In the genomic region with DNA sequence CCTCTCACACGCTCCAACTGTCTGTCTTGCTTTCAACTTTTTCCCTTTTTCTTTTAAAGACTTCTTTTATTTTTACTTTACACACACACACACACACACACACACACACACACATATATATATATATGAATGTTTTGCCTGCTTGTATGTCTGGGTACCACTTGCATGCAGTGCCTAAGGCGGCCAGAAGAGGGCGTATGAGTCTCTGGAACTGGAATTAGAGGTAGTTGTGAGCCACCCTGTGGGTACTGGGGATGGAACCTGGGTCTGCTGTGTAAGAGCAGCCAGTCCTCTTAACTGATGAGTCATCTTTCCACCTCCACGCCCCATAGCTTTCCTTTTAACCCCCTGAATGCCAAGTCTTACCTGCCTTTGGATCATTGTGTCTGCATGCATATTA, we compare ENCODE assay signal across 10 mouse cellular contexts. TPM values are rescaled to one million over a fixed set of nuclear protein-coding genes. Genes with fewer than 3 reads are reported as not detected.
DNase-seq lines count a peak whose midpoint lies in the region; TF ChIP-seq lines count a peak whose summit lies in the region.
"Had no signal": no experiment of that assay in that cellular context is flagged by ENCODE, and none has a peak within 500 bp of the region (broad histone marks: within the 10 kb centered on the region; RNA-seq: fewer than 3 reads in every experiment).

No protein-coding gene starts in this region.

- WGBS in lung, adult 2 months: 18% methylated on average over 4 of the region's 4 CpGs

- no peak for TF ChIP-seq POLR2A in lung, adult 2 months (IDR thresholded peaks at IDR 0.05; ENCODE audit: borderline replicate concordance, extremely low read depth, low read depth, low read length)

- no peaks in the 10 kb centered on the region for H3K4me1 ChIP-seq in lung, adult 2 months (ENCODE audit: control insufficient read depth, insufficient read depth, low read length)
- H3K4me1 ChIP-seq: heart, embryonic 13.5 days had no signal

- DNase-seq in adrenal gland, postnatal 10 days: peak; percentile 35
- no peak for DNase-seq in adrenal gland, postnatal 4 days (ENCODE audit: low spot score in 2 of 2)
- peak; percentile 23 for DNase-seq in lung, adult 2 months
- no peak for DNase-seq in lung, postnatal 25 days (ENCODE audit: low spot score)
- peak; percentile 44 for DNase-seq in embryo, embryonic 10 days (ENCODE audit: low spot score)
- peak; percentile 56 for DNase-seq in naive thymus-derived CD4-positive, alpha-beta T cell, adult 2 months (ENCODE audit: low read depth)
- DNase-seq in gastrocnemius, adult 18-20 months (ENCODE audit: low spot score): no peak
- DNase-seq in frontal cortex, postnatal 14 days (ENCODE audit: low spot score in 2 of 2): no peak

- H3K4me3 ChIP-seq in lung, adult 2 months (replicated peaks; ENCODE audit: extremely low read depth, low read depth, low read length): no peak overlapping the region
- H3K4me3 ChIP-seq: heart, embryonic 13.5 days; lung, embryonic 15.5 days had no signal

- peak; percentile 60 for TF ChIP-seq CTCF in lung, adult 2 months (IDR thresholded peaks at IDR 0.05; ENCODE audit: insufficient read depth, low read length)

RNA-seq across cellular contexts. Expression of a gene that starts 17.9 kb away (rescaled TPM):
- 1 to 10 TPM; 2.6 to 3.8 TPM for total RNA-seq in adrenal gland, postnatal 10 days (2021)
- 1 to 10 TPM; 5.2 to 5.4 TPM for total RNA-seq in adrenal gland, postnatal 4 days (2021)
- 2.4 and 3.5 TPM in 2 replicates for polyA plus RNA-seq in lung, adult 2 months (2012; rRNA removed)
- 1 to 10 TPM; 1.1 to 1.4 TPM for total RNA-seq in gastrocnemius, adult 18-20 months (2021)

RNA-seq across cellular contexts. Expression of a gene that starts 19.1 kb away (rescaled TPM):
- under 1 TPM; 0.42 to 0.58 TPM for total RNA-seq in adrenal gland, postnatal 10 days (2021)
- total RNA-seq in adrenal gland, postnatal 4 days (2021): 1 to 10 TPM; 1.2 to 2.0 TPM
- 0.07 and 0.11 TPM in 2 replicates for polyA plus RNA-seq in lung, adult 2 months (2012; rRNA removed)
- under 1 TPM in 1 of 2 experiments, not detected in 1; 0.11 TPM for total RNA-seq in gastrocnemius, adult 18-20 months (2021)

RNA-seq across cellular contexts. Expression of a gene that starts 46.8 kb away (rescaled TPM):
- total RNA-seq in adrenal gland, postnatal 10 days (2021): 10 to 100 TPM; 27.7 to 36.3 TPM
- 10 to 100 TPM; 33.6 to 39.9 TPM for total RNA-seq in adrenal gland, postnatal 4 days (2021)
- polyA plus RNA-seq in lung, adult 2 months (2012; rRNA removed): 11.7 and 20.8 TPM in 2 replicates
- 10 to 100 TPM; 16.9 to 20.3 TPM for total RNA-seq in gastrocnemius, adult 18-20 months (2021)

Comparison
In these comparisons a context has a peak if more than half of its experiments do, and no peak if none do; other contexts are left out.
1. DNase-seq: peak in adrenal gland, postnatal 10 days (single experiment), lung, adult 2 months (single experiment), embryo, embryonic 10 days (single experiment) and naive thymus-derived CD4-positive, alpha-beta T cell, adult 2 months (single experiment); none in adrenal gland, postnatal 4 days (0 of 2), lung, postnatal 25 days (single experiment), gastrocnemius, adult 18-20 months (single experiment) and frontal cortex, postnatal 14 days (0 of 2).